Mouse (Mus musculus): ENCODE results near the gene Olfr1347.

GRCm38 (mm10) chr7:6525001-6525400 is 25.4 kb upstream of the Olfr1347 start:
- TF ChIP-seq ZC3H11A (IDR thresholded peaks at IDR 0.05; ENCODE audit: borderline replicate concordance, low read depth, low read length) (0 out of 2 replicates have a peak, but pooled peaks have one; percentile 39), ZNF384 (IDR thresholded peaks at IDR 0.05; ENCODE audit: low read depth, low read length) (no peak)

Measured in ES-E14 (cell line).